Mouse (Mus musculus) kidney, embryonic 16.5 days (tissue): ENCODE measurements around the gene Zfand3. TPM values are rescaled to one million over a fixed set of nuclear protein-coding genes. Genes with fewer than 3 reads are reported as not detected.

ENCODE experiments used
- ATAC-seq: fragments of 200-750 bp; cut with Nextera tagmentation; 2 replicates; pipeline ENCODE4 v1.8.0; 2017; ENCODE audit warnings: moderate TSS enrichment; ENCODE audit not compliant: low FRiP score, low TSS enrichment
- H3K27ac ChIP-seq: fragments of 300-500 bp; sonication (generic); 2 replicates; pipeline ENCODE4 v1.5.1; 2014; ENCODE audit warnings: low read length
- H3K27me3 ChIP-seq: fragments of 300-500 bp; sonication (generic); 2 replicates; pipeline ENCODE4 v1.6.1; 2014; ENCODE audit warnings: low read length, control low read depth, mixed read lengths; ENCODE audit not compliant: insufficient read depth
- H3K36me3 ChIP-seq: fragments of 300-500 bp; sonication (generic); 2 replicates; pipeline ENCODE4 v1.6.1; 2014; ENCODE audit warnings: low read length, control low read depth, mixed read lengths; ENCODE audit not compliant: insufficient read depth
- H3K4me1 ChIP-seq: fragments of 300-500 bp; sonication (generic); 2 replicates; pipeline ENCODE4 v1.6.1; 2014; ENCODE audit warnings: low read length, control low read depth, mixed read lengths; ENCODE audit not compliant: insufficient read depth
- H3K4me2 ChIP-seq: fragments of 300-500 bp; sonication (generic); replicated peaks from 2 replicates; pipeline ENCODE4 v1.6.1; 2014; ENCODE audit warnings: low read depth, low read length
- H3K4me3 ChIP-seq: fragments of 300-500 bp; sonication (generic); 2 replicates; pipeline ENCODE4 v1.5.1; 2014; ENCODE audit warnings: mild to moderate bottlenecking, low read length
- H3K9ac ChIP-seq: fragments of 300-500 bp; sonication (generic); replicated peaks from 2 replicates; pipeline ENCODE4 v1.6.1; 2014; ENCODE audit warnings: low read length
- H3K9me3 ChIP-seq: fragments of 300-500 bp; sonication (generic); 2 replicates; pipeline ENCODE4 v1.6.1; 2016; ENCODE audit warnings: low read length, control low read depth
- WGBS: fragments of 180-500 bp; shearing (Covaris S2); extraction: QIAGEN DNeasy Blood & Tissue Kit; methylation state at CpG from one replicate; pipeline ENCODE4 v1.1.7; 2014; 5-methylcytosine and 5-hydroxymethylcytosine counted together
- polyA plus RNA-seq: library from polyadenylated mRNA; unstranded; fragments of >200 nt; fragmentation: Nextera tagmentation; extraction: Ambion mirVana; gene quantifications from 2 replicates; pipeline ENCODE4 v1.2.1, GENCODE M21; 2015

Gene Zfand3
- polyA plus RNA-seq, 1 experiment from 2014 or later: 62.0 TPM

DNA sequence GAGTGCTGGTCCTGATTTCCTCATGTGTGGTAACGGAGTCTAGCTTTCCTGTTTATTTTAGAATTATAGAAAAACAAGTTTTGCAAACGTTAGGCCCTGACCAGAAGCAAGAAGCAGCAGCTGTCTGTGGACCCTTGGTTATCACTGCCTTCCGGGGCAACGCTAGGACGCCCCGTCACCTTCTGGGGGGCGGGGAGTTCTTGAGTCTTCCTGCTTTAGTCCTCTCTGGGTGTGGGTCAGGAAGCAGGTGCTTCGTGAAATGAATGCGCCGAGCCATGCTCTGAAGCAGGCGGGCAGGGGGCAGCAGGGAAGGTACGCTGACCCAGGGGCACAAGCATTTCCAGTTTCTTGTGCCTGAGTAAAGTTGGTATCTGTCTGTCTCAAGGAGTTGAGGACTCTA lies 129.1 kb downstream of the Zfand3 start:
- Histone ChIP-seq H3K27ac (no peak overlapping the region), H3K4me2 (no peak overlapping the region)
- WGBS: 67% methylated on average over 12 of the region's 12 CpGs

DNA sequence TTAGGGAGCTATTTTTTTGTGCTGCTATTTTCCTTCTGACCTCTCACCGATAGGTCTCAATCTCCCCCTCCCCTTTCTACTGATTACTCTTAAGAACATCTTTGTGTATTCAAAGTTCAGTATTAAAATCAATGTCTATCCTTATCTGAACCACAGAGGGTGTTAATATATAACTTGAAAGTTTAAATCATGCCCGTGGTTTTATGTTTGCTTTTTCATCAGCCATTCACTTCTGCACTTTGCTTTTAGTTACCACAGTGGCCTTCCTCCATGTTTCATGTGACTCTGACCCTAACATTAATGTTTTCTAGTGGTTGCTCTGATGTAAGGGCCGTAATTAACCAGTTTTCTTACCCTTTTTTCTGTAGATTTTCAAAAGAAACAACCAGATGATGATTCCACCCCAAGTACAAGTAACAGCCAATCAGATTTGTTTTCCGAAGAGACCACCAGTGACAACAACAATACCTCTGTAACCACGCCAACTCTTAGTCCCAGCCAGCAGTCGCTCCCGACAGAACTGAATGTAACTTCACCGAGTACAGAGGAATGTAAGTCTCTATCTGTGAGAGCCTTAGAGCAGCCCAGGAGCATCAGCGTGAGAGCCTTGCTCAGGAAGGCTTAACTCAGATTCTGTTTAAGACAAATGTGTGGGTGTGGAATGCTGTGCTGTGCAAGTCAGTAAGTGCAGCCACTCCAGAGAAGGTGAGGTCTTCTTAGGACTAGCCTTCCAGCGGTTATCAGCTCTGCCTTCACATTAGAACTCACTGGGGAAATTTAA lies 130.6 kb downstream of the Zfand3 start:
- Histone ChIP-seq H3K4me2 (no peak overlapping the region), H3K36me3 (0 out of 2 replicates have a peak, but pooled peaks cover 12% of the 10 kb centered on the region), H3K27ac (no peak overlapping the region), H3K4me1 (peaks cover 43% of the 10 kb centered on the region), H3K9ac (no peak overlapping the region), H3K9me3 (no peaks in the 10 kb centered on the region), H3K4me3 (no peak overlapping the region), H3K27me3 (no peaks in the 10 kb centered on the region)
- ATAC-seq: no peak
- 77% methylated on average over 10 of the region's 10 CpGs for WGBS

More for the DNA sequence above, 129.1 kb downstream of the Zfand3 start:
- H3K4me1 ChIP-seq: peaks cover 40% of the 10 kb centered on the region
- H3K9me3 ChIP-seq: no peaks in the 10 kb centered on the region
- H3K4me3 ChIP-seq: no peak overlapping the region
- no peaks in the 10 kb centered on the region for H3K27me3 ChIP-seq
- 0 out of 2 replicates have a peak, but pooled peaks cover 12% of the 10 kb centered on the region for H3K36me3 ChIP-seq
- no peak overlapping the region for H3K9ac ChIP-seq
- ATAC-seq: no peak

DNA sequence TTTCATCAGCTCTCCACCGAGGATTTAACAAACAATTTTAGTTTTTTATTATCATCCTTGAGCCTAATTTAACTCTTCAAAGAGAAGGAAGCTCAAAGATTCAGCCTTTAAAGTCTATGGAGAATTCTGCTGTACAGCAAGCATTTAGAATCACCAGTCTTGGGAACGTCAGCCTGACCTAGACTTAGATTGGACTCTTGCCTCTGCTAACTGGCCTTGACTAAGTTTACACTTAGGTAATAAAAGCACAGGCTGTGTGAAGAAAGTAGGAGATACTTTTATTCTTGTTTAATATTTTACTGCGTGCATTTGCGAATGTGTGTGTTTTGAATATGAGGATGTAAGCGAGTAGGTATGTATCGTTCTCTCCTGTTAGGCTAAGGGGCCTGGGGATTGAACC lies 131.4 kb downstream of the Zfand3 start:
- Histone ChIP-seq H3K9me3 (no peaks in the 10 kb centered on the region), H3K27ac (no peak overlapping the region), H3K27me3 (no peaks in the 10 kb centered on the region), H3K4me1 (peaks cover 43% of the 10 kb centered on the region), H3K36me3 (0 out of 2 replicates have a peak, but pooled peaks cover 12% of the 10 kb centered on the region), H3K9ac (no peak overlapping the region), H3K4me3 (no peak overlapping the region), H3K4me2 (no peak overlapping the region)
- WGBS: 83% methylated on average over 6 of the region's 6 CpGs
- no peak for ATAC-seq

DNA sequence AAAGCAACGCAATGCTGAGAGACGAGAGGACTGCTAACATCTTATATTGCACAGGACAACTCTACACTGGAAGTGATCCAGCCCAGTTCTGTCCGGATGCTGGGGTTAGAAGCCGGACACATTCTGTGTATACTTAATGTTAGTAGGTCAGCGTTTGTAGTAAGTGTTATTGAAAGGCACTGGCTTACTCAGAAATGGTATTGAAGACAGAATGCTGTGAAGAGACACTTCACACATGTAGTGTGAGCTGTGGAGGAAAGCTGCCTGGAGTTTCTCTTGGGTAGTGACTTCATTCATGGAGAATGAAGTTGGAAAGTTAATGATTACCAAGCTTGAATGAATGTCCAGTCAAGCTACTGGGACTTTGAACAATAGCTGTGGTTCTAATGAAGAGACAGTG lies 132.2 kb downstream of the Zfand3 start:
- 0 out of 2 replicates have a peak, but pooled peaks have one; percentile 23 for ATAC-seq

DNA sequence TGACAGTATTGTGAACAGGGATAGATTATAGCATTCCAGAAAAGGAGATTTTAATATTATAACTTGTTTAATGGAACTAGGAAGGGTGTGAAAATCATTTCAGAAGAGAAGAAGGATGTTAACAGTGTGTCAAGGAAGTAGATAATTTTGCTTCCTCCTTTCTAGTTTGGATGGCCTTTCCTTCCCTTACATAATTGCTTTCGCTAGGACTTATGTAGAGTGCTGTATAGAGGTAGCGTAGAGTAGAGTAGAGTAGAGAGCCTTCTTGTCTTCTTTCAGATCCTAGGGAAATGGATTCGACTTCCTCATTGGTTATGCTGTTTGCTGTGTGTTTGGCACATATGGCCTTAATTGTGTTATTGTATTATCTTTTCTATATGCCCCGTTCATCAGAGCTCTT lies 132.6 kb downstream of the Zfand3 start:
- no peak overlapping the region for H3K4me2 ChIP-seq
- no peak overlapping the region for H3K27ac ChIP-seq
- H3K9me3 ChIP-seq: no peaks in the 10 kb centered on the region
- 90% methylated on average over 4 of the region's 4 CpGs for WGBS
- no peak overlapping the region for H3K4me3 ChIP-seq
- H3K9ac ChIP-seq: no peak overlapping the region
- H3K36me3 ChIP-seq: 0 out of 2 replicates have a peak, but pooled peaks cover 12% of the 10 kb centered on the region
- peaks cover 37% of the 10 kb centered on the region for H3K4me1 ChIP-seq
- ATAC-seq: no peak
- no peaks in the 10 kb centered on the region for H3K27me3 ChIP-seq

More for the DNA sequence above, 132.2 kb downstream of the Zfand3 start:
- 0 out of 2 replicates have a peak, but pooled peaks cover 12% of the 10 kb centered on the region for H3K36me3 ChIP-seq
- no peaks in the 10 kb centered on the region for H3K9me3 ChIP-seq
- H3K9ac ChIP-seq: no peak overlapping the region
- WGBS: 82% methylated on average over 5 of the region's 5 CpGs
- peaks cover 41% of the 10 kb centered on the region for H3K4me1 ChIP-seq
- H3K4me2 ChIP-seq: no peak overlapping the region
- H3K27ac ChIP-seq: no peak overlapping the region
- H3K27me3 ChIP-seq: no peaks in the 10 kb centered on the region
- H3K4me3 ChIP-seq: no peak overlapping the region

DNA sequence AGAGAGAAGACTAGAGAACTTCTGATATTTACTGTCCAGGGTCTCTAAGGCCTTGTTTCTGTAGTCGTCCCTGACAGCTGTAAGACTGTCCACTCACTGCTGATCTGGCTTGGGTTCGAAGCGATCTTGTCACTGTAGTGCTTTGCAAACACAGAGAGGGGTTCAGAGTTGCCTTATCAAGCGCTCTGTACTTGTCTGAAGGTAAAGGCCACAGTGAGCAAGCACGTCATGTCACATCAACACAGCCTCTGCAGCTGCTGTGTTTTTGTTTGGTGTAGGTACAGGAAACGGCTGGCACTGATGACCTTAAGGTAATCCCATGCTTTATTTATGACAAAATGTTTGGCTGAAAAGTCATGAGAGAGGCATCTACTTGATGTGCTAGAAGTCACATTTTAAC lies 139.6 kb downstream of the Zfand3 start:
- no peak overlapping the region for H3K27ac ChIP-seq
- 62% methylated on average over 6 of the region's 6 CpGs for WGBS
- H3K4me1 ChIP-seq: peaks cover 24% of the 10 kb centered on the region
- H3K9me3 ChIP-seq: no peaks in the 10 kb centered on the region
- no peaks in the 10 kb centered on the region for H3K36me3 ChIP-seq
- no peak overlapping the region for H3K4me2 ChIP-seq
- H3K4me3 ChIP-seq: no peak overlapping the region
- ATAC-seq: no peak
- no peaks in the 10 kb centered on the region for H3K27me3 ChIP-seq
- no peak overlapping the region for H3K9ac ChIP-seq

DNA sequence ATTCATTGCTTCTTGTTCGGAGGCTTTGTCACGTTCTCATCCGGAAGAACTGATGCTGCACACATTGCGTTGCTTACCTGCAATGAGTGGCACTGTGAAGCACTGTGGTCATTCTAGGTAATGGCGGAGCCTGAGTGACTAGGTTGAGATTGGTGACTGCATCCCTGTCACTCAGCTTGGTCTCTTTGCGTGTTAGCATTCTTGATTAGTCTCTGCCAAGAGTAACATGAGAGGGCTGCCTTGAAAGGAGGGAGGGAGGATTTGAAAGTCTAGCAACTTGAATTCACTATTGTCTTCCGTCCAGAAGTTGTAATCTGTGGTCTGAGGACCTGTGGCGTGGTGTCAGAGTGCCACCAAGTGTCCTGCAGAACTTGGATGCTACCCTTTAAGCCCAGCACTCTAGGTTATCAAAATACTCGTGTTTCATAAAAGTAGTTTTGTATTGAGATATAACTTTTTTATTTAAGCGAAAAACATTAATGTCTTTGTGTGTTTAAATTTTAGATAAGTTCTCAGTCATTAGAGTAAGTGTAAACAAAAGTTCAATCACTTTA lies 141.1 kb downstream of the Zfand3 start:
- no peak overlapping the region for H3K4me2 ChIP-seq
- WGBS: 73% methylated on average over 10 of the region's 10 CpGs
- H3K36me3 ChIP-seq: no peaks in the 10 kb centered on the region
- H3K9ac ChIP-seq: no peak overlapping the region
- no peak overlapping the region for H3K27ac ChIP-seq
- no peaks in the 10 kb centered on the region for H3K27me3 ChIP-seq
- ATAC-seq: no peak
- H3K9me3 ChIP-seq: no peaks in the 10 kb centered on the region
- no peak overlapping the region for H3K4me3 ChIP-seq
- H3K4me1 ChIP-seq: peaks cover 24% of the 10 kb centered on the region

DNA sequence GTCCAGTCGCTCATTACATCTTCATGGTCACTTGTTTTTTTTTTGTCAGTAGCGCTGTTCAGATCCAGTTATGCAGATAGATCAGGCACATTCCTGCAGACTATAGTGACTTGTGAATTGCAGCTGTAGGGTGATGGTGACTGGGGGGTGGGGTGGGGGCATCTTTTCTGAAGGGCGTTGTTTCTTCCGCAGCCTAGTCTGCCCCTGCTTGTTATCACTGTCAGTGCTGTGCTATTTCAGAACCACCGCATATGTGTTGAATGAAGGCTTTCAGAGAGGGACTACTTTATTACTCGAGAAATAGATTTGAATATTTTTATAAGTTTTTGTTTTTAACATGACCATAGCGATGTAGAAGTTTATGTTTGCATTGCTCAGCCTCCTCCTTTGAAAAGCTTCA lies 142.0 kb downstream of the Zfand3 start:
- 90% methylated on average over 7 of the region's 7 CpGs for WGBS
- Histone ChIP-seq H3K4me3 (no peak overlapping the region), H3K4me2 (no peak overlapping the region), H3K27me3 (no peaks in the 10 kb centered on the region), H3K27ac (no peak overlapping the region), H3K9me3 (no peaks in the 10 kb centered on the region), H3K9ac (no peak overlapping the region), H3K36me3 (no peaks in the 10 kb centered on the region), H3K4me1 (peaks cover 24% of the 10 kb centered on the region)
- no peak for ATAC-seq

DNA sequence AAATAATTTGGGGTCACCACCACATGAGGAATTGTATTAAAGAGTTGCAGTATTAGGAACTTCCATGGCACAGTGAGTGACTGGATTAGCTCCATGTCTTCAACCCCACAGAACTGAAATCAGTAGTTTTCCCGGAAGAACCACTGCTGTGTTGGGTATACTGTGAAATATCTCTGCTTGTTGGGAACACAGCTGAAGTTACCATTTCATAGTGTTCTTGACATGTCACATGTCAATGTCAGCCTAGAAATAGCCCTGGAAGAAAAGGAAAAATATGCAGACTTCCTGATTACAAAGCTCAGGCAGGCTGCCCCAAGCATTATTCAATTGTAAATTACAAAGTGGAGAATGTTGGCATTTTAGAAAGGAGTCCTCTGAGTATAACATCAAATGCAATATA lies 143.4 kb downstream of the Zfand3 start:
- Histone ChIP-seq H3K9ac (no peak overlapping the region), H3K36me3 (no peaks in the 10 kb centered on the region), H3K4me1 (peaks cover 24% of the 10 kb centered on the region), H3K4me2 (no peak overlapping the region), H3K27me3 (no peaks in the 10 kb centered on the region), H3K27ac (no peak overlapping the region), H3K4me3 (no peak overlapping the region), H3K9me3 (no peaks in the 10 kb centered on the region)
- 73% methylated on average over 1 of the region's 1 CpGs for WGBS
- no peak for ATAC-seq

DNA sequence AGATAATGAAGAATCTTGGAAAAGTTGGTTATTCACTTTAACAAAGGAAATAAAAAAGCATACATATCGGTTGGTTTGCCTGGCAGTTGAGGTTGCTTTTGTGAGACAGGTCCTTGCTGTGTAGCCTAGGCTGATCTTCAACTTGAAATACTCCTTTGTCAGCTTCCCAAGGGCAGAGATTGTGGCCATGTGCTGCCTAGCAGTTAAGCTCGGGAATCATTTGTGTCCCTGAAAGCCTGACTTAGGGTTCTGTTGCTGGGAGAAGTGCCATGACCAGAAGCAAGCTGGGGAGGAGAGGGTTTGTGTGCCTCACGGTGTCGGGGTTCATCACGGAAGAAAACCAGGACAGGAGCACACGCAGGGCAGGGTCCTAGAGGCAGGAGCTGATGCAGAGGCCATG lies 143.8 kb downstream of the Zfand3 start:
- Histone ChIP-seq H3K4me3 (no peak overlapping the region), H3K36me3 (no peaks in the 10 kb centered on the region), H3K27ac (no peak overlapping the region), H3K9me3 (no peaks in the 10 kb centered on the region), H3K27me3 (no peaks in the 10 kb centered on the region), H3K4me1 (peaks cover 24% of the 10 kb centered on the region), H3K4me2 (no peak overlapping the region), H3K9ac (no peak overlapping the region)
- no peak for ATAC-seq
- WGBS: 72% methylated on average over 6 of the region's 6 CpGs
